Mouse (Mus musculus) midbrain, postnatal 0 days (tissue): ENCODE results near the gene Akt1s1. TPM values are rescaled to one million over a fixed set of nuclear protein-coding genes. Genes with fewer than 3 reads are reported as not detected.
"Not testable (repeated sequence)": the region's sequence is repeated elsewhere in the genome, so short reads cannot be mapped to it uniquely, and the experiment has no call there.

Source experiments
- ATAC-seq: fragments of 200-750 bp; cut with Nextera tagmentation; 2 replicates; pipeline ENCODE4 v1.8.0; 2017; ENCODE audit warnings: moderate number of reproducible peaks, mild to moderate bottlenecking, moderate TSS enrichment, moderate library complexity; ENCODE audit not compliant: low FRiP score
- DNase-seq: peaks from one replicate; pipeline ENCODE4 v3.0.0-alpha.2; 2015; ENCODE audit warnings: low spot score
- H3K27ac ChIP-seq: fragments of 300-500 bp; sonication (generic); 2 replicates; pipeline ENCODE4 v1.5.1; 2014; ENCODE audit warnings: low read depth, mild to moderate bottlenecking, low read length, mixed read lengths
- H3K27me3 ChIP-seq: fragments of 300-500 bp; sonication (generic); 2 replicates; pipeline ENCODE4 v1.6.1; 2014; ENCODE audit warnings: low read length, control low read depth, mixed read lengths; ENCODE audit not compliant: insufficient read depth
- H3K36me3 ChIP-seq: fragments of 300-500 bp; sonication (generic); 2 replicates; pipeline ENCODE4 v1.6.1; 2014; ENCODE audit warnings: low read length, control low read depth, mixed read lengths; ENCODE audit not compliant: insufficient read depth
- H3K4me1 ChIP-seq: fragments of 300-500 bp; sonication (generic); 2 replicates; pipeline ENCODE4 v1.6.1; 2014; ENCODE audit warnings: mild to moderate bottlenecking, control low read depth, antibody characterized with exemption, low read length, mixed read lengths; ENCODE audit not compliant: insufficient read depth
- H3K4me2 ChIP-seq: fragments of 300-500 bp; sonication (generic); 2 replicates; pipeline ENCODE4 v1.6.1; 2014; ENCODE audit warnings: low read depth, mild to moderate bottlenecking, low read length, mixed read lengths; ENCODE audit not compliant: poor library complexity, severe bottlenecking
- H3K4me3 ChIP-seq: fragments of 300-500 bp; sonication (generic); 2 replicates; pipeline ENCODE4 v1.5.1; 2014; ENCODE audit warnings: low read depth, mild to moderate bottlenecking, low read length, moderate library complexity
- H3K9ac ChIP-seq: fragments of 300-500 bp; sonication (generic); replicated peaks from 2 replicates; pipeline ENCODE4 v1.6.1; 2014; ENCODE audit warnings: mild to moderate bottlenecking, low read length, moderate library complexity, mixed read lengths; ENCODE audit not compliant: poor library complexity, severe bottlenecking
- H3K9me3 ChIP-seq: fragments of 300-500 bp; sonication (generic); 2 replicates; pipeline ENCODE4 v1.6.1; 2016; ENCODE audit warnings: low read length, control low read depth
- CTCF ChIP-seq: IDR thresholded peaks from 2 replicates; pipeline ENCODE4 v1.5.1; 2016; ENCODE audit warnings: antibody characterized with exemption, mild to moderate bottlenecking
- WGBS: fragments of 180-500 bp; shearing (Covaris S2); extraction: QIAGEN DNeasy Blood & Tissue Kit; methylation state at CpG from one replicate; pipeline ENCODE4 v1.1.7; 2014; 5-methylcytosine and 5-hydroxymethylcytosine counted together
- polyA plus RNA-seq: library from polyadenylated mRNA; unstranded; fragments of >200 nt; fragmentation: Nextera tagmentation; extraction: Ambion mirVana; gene quantifications from 2 replicates; pipeline ENCODE4 v1.2.1, GENCODE M21; 2015
- total RNA-seq: library from RNA; depleted of rRNA; stranded (reverse); fragments of >200 nt; gene quantifications from 2 replicates; pipeline ENCODE4 v1.2.3, GENCODE M21; 2014

Gene Akt1s1
- total and polyA plus RNA-seq, 2 experiments from 2014 or later: 91.0 to 120 TPM

DNA sequence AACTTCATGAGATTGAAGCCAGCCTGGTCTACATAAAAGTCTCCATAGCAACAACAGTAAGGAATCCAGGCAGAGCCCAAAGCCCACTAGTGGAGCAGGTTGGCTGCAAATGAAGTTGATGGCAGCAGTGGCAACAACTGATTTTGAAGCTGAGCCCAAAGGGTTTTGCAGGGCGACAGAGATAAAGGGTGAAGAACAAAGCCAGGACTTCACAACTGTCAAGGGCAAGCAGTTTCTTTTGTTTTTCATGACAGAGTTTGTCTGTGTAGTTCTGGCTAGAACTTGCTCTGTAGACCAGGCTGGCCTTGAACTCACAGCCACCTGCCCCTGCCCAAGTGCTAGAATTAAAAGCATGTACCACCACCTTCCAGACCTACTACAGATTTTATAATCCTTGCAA, 22.4 kb downstream of the Akt1s1 start:
- no peak overlapping the region for H3K4me3 ChIP-seq
- H3K4me1 ChIP-seq: peaks cover 22% of the 10 kb centered on the region
- no peak for DNase-seq
- H3K27me3 ChIP-seq: no peaks in the 10 kb centered on the region
- H3K9ac ChIP-seq: no peak overlapping the region
- no peak overlapping the region for H3K27ac ChIP-seq
- peaks cover 7% of the 10 kb centered on the region for H3K36me3 ChIP-seq
- no peak for ATAC-seq
- H3K4me2 ChIP-seq: no peak overlapping the region
- WGBS: 31% methylated on average over 1 of the region's 1 CpGs
- TF ChIP-seq CTCF: no peak
- no peaks in the 10 kb centered on the region for H3K9me3 ChIP-seq

DNA sequence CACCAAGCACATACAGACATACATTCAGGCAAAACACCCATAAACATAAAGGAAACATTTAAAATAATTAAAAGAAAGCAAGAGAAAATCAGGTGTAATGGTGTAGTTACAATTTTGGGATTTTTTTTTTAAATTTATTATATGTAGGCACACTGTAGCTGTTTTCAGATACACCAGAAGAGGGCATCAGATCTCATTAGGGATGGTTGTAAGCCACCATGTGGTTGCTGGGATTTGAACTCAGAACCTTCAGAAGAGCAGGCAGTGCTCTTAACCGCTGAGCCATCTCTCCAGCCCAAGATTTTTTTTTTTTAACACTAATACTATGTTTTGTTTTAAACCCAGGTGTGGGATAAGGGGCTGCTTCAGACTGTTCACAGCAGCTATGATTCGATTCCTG, 23.0 kb downstream of the Akt1s1 start:
- H3K9me3 ChIP-seq, DNase-seq, ATAC-seq, H3K9ac ChIP-seq, H3K27me3 ChIP-seq, H3K36me3 ChIP-seq, H3K27ac ChIP-seq, H3K4me2 ChIP-seq, H3K4me3 ChIP-seq: not testable (repeated sequence)
- 90% methylated on average over 2 of the region's 2 CpGs for WGBS
- peak; percentile 38; the same call in 1 of the 2 replicates for TF ChIP-seq CTCF
- peaks cover 20% of the 10 kb centered on the region for H3K4me1 ChIP-seq

DNA sequence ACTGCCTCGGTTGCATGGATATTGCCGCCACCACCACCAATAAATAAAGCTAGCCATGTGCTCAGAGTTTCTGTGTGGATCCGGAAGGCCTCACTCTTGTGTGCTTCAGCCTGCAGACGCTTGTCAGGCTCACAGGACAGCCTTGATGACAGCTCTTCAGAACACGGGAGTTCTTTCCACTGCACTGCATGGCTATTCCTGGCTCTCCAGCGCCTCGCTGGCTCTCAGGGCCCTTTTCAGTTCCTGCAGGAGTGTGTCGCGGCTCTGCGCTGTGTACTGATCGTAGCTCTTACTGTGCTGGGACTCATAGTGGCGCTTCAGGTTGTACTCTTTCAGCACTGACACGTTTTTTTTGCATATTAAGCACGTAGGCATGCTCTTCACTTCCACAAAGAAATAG, 29.0 kb downstream of the Akt1s1 start:
- peaks cover 63% of the 10 kb centered on the region for H3K36me3 ChIP-seq

DNA sequence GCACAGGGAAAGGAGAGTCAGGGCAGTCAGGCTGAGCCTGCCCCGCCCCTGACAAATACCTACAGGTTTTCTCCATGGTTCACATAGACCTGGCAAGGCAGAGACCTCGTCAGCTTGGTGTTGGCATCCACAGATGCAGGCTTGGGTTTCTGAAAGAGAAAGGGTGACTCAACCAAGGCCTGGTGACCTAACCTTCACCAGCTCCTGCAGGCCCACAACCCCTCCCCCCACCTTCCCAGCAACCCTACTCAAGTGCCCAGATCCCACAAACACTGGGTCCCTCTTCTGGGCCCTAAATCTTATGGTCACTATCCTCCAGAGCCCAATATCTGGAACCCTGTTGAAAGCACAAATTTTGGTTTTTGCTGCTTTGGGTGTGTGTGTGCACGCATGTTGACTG, 34.2 kb downstream of the Akt1s1 start:
- H3K4me3 ChIP-seq: no peak overlapping the region
- H3K9ac ChIP-seq: no peak overlapping the region
- no peak overlapping the region for H3K4me2 ChIP-seq
- ATAC-seq (no peak), DNase-seq (no peak)
- TF ChIP-seq CTCF: no peak
- WGBS: 94% methylated on average over 3 of the region's 3 CpGs
- H3K27me3 ChIP-seq: no peaks in the 10 kb centered on the region
- H3K36me3 ChIP-seq: peaks cover 83% of the 10 kb centered on the region
- H3K27ac ChIP-seq: no peak overlapping the region
- H3K4me1 ChIP-seq: no peaks in the 10 kb centered on the region
- H3K9me3 ChIP-seq: no peaks in the 10 kb centered on the region

More for the DNA sequence above, 29.0 kb downstream of the Akt1s1 start:
- H3K4me1 ChIP-seq: no peaks in the 10 kb centered on the region
- H3K27ac ChIP-seq: no peak overlapping the region
- no peak overlapping the region for H3K4me2 ChIP-seq
- H3K9ac ChIP-seq: no peak overlapping the region
- H3K9me3 ChIP-seq: no peaks in the 10 kb centered on the region
- no peak for TF ChIP-seq CTCF
- ATAC-seq: no peak
- H3K27me3 ChIP-seq: no peaks in the 10 kb centered on the region
- H3K4me3 ChIP-seq: no peak overlapping the region
- no peak for DNase-seq
- WGBS: 88% methylated on average over 14 of the region's 14 CpGs

DNA sequence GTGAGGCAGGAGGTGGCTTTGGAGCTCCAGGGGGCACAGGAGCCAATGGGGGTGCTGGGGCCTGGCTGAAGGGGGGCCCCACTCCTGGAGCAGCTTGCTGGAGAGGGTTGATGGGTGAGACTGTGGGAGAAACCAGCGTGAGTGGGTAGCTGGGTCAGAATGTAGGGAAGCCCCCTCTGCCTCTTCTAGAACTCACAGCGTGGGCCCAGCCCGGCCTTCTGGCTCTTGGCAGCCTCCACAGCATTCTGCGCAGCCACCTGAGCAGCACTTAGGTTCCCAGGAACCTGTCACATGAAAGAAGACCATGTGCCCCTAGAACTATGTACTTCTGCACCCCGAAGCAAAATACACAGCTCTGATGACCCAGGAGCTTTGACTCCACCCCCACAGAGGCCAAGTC, 35.8 kb downstream of the Akt1s1 start:
- Histone ChIP-seq H3K9ac (no peak overlapping the region), H3K4me3 (no peak overlapping the region), H3K27ac (no peak overlapping the region), H3K27me3 (no peaks in the 10 kb centered on the region), H3K9me3 (no peaks in the 10 kb centered on the region), H3K4me2 (no peak overlapping the region), H3K36me3 (peaks cover 74% of the 10 kb centered on the region), H3K4me1 (no peaks in the 10 kb centered on the region)
- no peak for DNase-seq
- TF ChIP-seq CTCF: no peak
- WGBS: 91% methylated on average over 4 of the region's 5 CpGs
- no peak for ATAC-seq

DNA sequence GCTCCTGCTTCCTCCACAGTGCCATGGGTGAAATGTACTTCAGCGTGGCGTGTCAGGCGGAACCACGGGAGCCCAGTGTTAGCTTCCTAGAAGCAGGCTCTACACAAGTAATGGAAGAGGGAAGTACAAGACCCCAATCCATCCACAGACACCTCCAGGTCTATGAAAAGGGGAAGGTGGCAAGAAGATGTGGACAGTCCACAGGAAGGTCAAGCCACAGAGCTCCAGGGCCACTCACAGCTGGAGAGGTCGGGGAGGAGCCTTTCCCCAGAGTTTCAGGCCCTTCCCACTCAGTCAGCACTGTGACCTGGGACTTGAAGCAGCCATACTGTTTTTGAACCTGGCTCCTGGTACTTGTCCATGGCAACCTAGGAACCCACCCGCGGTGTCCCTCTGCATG, 38.2 kb downstream of the Akt1s1 start:
- 91% methylated on average over 7 of the region's 7 CpGs for WGBS
- peaks cover 51% of the 10 kb centered on the region for H3K36me3 ChIP-seq
- ATAC-seq: no peak
- no peaks in the 10 kb centered on the region for H3K27me3 ChIP-seq
- no peak overlapping the region for H3K27ac ChIP-seq
- peaks cover 14% of the 10 kb centered on the region for H3K4me1 ChIP-seq
- H3K4me2 ChIP-seq: no peak overlapping the region
- no peaks in the 10 kb centered on the region for H3K9me3 ChIP-seq
- no peak overlapping the region for H3K9ac ChIP-seq
- DNase-seq: no peak
- TF ChIP-seq CTCF: no peak
- no peak overlapping the region for H3K4me3 ChIP-seq
